Mouse (Mus musculus): Measurements from ENCODE around the gene Stat5b.
A peak's percentile ranks its signal among the peaks of the same experiment; 100 is the strongest.

Gene Stat5b

GRCm38 (mm10) chr11:100850038-100850777 lies at the start of gene Stat5b:
Stat5b (minus strand) TSS chr11:100850724.
- DNase-seq, result peak; percentile 80

DNA sequence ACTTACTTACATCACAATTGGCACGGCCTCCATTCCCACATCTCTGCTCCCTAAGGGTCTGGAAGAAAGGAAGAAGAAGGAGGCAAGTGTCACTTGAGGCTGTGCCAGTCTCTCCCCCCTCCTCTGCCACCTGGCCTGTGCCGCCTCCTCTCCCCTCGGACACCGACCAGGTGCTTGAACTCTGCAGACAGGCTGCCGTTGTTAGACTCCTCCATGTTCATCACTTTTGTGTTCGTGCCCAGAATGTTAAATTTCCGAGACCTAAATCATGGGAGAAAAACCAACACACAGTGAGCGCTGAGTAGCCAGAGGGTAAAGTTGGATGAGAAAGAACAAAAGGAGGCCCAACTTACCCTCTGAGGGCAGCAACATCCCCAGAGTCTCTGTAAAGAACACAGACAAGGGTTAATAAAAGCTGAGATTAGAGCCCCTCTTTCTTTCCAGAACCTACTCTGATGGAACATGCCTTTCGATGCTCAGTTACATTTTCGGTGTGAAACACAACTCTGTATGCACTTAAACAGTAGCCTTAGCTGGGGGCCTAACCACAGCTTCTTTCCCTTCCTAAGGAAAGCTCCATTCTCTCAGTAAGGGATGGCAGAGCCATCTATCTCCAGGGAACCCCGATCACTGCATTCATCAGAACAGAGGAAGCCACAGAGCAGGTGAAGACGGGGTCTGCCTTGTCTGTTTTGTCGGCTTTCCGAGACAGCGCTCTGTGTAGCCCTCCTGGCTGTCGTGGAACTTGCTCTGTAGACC lies 48.1 kb upstream of the Stat5b start:
- DNase-seq, result no peak

DNA sequence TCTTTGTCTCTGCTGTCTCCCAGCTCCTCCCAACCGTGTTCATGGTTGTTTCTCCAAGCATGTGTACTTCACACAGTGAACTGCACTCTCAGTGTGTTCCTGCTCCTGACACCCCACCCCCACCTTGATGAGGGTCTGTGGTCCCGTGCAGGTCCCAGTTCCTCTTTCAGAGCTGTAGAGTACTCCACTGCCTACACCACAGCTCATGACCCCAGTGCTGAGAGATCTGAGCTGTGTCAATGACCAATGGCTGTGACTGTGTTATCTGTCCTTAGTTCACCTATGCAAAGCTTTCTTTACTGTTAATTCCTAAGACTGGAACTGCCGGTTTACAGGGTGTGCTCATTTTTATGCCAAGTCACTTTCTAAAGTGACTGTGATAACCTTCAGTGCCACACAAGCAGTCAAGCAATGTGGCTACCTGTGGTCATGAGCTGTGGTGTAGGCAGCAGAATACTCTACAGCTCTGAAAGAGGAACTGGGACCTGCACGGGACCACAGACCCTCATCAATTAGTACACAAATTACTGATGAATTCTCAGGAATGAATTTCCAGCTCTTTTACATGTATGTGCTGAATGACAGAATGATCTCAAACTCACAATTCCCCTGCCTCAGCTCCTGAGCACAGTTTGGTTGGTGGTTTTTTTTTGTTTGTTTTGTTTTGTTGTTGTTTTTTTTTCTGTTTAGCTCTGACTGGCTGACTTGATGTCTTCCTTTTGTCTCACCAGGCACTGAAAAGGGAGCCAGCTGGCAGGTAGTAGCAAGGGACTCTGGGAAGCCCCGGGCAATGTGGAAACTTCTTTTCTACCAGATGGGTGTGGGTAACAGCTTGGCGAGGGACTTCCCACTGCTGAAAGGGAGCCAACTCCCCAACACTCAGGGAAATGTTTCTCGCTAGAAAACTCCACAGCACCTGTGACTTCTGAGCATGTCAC lies 47.0 kb upstream of the Stat5b start:
- DNase-seq, result no peak

- no peak for DNase-seq
These were observed 45.6 kb upstream of the Stat5b start for GRCm38 (mm10) chr11:100896078-100896477.

GRCm38 (mm10) chr11:100894146-100894918 lies 43.8 kb upstream of the Stat5b start:
- no peak for DNase-seq

GRCm38 (mm10) chr11:100893482-100893881 lies 43.0 kb upstream of the Stat5b start:
- peak; percentile 92 for DNase-seq

DNA sequence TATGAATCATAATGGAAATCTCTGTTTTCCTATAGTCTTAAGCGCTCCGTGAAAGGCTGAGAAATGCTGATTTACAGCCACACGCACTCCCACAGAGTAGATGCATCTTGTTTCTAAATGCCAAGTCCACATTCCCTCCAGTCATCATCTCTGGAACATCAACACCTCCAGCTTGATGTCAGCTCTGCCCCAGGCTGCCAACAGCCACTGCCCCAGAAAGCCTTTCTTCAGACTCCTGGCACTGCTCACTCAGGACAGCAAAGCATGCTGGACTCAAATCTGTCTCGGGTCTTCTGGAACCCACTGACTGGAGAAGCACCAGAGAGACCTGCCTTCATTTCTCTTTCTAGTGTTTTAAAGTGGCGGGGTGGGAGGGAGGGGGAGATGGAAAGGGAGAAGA lies 41.9 kb upstream of the Stat5b start:
- DNase-seq, result no peak

DNA sequence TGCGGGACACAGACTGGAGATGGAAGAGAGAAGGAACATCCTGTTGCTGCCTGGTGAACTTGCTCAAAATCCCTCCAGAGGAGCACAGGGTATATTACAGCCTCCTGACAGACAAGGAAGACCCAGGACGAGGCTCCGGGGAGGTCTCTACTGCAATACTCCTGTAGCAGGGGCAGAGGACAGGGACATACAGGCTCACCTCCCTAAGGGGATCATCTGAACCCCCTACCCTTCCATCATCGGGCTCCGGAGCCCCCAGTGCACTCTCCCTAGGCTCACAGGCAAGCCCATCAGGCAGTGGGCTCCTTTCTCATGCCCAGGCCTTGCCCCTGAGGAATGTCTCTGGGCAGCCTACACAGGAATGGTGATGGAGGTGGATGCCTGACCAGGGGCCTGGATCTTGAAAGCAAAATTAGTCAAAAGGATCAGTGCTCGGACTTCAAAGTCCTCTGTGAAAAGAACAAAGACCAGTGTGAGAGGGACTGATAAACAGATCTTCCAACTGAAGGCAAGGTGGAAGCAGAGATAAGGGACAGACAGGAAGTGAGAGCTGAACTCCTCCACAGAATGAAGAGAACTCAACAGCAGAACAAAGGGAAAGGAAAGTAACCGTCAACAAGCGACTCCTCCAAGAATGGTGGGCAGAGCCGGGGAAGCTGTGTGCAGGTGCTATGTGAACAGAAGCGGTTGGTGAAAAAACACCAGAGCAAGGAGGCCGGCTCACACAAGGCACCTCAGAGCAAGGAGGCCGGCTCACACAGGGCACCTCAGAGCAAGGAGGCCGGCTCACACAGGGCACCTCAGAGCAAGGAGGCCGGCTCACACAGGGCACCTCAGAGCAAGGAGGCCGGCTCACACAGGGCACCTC lies 41.0 kb upstream of the Stat5b start:
- peak; percentile 39 for DNase-seq

DNA sequence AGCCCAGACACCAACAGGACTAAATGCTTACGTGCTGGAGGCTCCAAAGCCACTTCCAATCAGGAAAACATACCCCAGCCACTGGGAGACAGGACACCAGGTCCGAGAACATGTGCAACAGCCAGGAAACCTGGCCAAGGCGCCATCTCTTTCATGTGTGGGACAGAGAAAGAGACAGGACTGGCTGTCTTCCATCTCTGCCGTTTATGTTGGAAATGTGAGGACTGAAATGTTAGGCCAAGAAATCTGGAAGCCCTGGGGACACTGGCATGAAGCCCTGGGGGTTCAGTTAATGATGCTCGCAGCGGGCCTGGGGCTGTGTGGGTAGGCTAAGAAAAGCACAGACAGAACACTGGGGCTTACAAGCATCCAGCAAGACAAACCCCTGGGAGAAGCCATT lies 40.0 kb upstream of the Stat5b start:
- peak; percentile 1 for DNase-seq

- no peak for DNase-seq
These were observed 37.9 kb upstream of the Stat5b start for GRCm38 (mm10) chr11:100888348-100888820.

DNA sequence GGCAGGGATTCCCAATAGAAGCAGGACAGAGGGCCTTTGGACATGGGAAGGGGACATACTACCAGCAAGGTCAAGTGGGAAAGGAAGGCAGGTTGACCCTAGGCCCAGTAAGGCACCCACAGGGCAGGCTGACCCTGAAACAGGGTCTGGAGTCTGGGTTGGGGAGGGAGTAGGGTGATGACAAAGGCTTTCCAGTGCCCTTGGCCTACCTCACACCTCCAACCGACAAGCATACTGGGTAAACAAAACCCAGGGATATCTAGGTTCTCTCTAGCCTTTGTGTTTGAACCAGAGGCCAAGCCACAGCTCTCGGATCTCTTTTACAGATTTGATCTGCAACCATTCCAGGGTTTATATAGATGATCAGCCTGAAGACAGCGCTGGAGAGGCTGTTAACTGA lies 37.2 kb upstream of the Stat5b start:
- no peak for DNase-seq

GRCm38 (mm10) chr11:100887236-100887635 lies 36.7 kb upstream of the Stat5b start:
- no peak for DNase-seq

DNA sequence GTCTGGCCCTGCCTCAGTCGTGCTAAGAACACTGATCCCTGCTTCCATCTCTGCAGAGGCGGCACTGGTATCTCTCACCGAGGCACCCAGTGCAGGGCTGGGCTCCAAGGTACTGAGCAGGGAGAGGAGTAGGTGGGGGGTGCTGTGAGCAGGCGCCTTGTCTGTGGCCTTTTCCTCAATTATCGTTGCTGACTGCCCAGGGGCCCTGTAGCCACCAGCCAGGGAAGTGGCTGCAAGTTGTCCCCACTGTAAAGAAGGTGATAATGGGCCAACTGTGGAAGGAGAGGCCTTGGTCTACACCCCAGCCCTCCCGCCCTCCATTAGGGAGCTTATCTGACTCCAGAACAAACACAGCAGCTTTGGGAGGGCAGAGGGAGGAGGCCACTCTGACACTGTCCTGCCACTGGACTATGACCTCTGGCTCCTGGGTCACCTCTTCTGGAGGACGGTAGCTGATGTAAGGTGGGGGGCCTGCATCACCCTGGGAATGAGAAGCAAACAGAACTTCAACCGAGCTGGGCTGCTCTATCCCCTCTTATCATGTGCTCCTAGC lies 35.7 kb upstream of the Stat5b start:
- DNase-seq, result peak; percentile 81

GRCm38 (mm10) chr11:100885472-100885871 lies 34.9 kb upstream of the Stat5b start:
- no peak for DNase-seq

DNA sequence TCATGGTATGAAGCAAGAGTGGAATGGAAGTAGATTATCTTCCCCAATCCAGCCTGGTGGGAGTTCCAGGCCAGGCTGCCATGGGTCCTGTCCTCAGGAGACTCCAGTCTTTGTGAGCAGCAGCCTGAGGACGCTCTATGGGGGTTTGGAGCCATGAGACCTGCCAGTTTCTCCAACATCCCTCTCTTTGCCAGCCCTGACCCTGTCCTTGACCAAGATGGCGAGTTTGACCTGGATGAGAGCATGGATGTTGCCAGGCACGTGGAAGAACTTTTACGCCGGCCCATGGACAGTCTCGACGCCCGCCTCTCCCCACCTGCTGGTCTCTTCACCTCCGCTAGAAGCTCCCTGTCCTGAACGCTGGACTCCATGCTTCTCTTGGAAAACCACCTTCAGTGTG lies 33.1 kb upstream of the Stat5b start:
- no peak for DNase-seq

- DNase-seq, result peak; percentile 37
These were observed 29.0 kb upstream of the Stat5b start for GRCm38 (mm10) chr11:100879321-100880078.

DNA sequence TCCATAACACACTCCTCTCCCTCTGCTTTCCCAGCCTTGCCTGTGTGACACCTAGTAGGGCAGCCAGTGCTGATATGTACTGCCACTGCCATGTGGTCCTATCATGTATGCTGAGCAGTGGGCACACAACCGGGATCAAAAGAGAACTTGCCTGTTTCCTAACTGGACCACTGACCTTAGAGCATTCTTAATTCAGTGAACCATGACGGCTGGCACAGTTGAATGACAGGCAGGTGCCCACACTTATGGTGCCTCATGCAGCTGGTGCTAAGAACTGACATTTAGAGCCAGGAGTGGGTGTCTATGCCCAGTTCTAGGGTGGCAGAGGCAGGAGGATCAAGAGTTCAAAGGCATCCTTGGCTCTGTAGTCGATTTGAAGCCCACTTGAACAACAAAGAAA lies 25.2 kb upstream of the Stat5b start:
- DNase-seq, result no peak

GRCm38 (mm10) chr11:100870968-100871350 lies 20.4 kb upstream of the Stat5b start:
- DNase-seq, result no peak

GRCm38 (mm10) chr11:100870256-100870967 lies 19.9 kb upstream of the Stat5b start:
- no peak for DNase-seq

Data from liver (tissue).